Mouse (Mus musculus) liver, adult 2 months (tissue): ENCODE data around the gene Ntn5. TPM values are rescaled to one million over a fixed set of nuclear protein-coding genes. Genes with fewer than 3 reads are reported as not detected.
"Not testable (repeated sequence)": the region's sequence is repeated elsewhere in the genome, so short reads cannot be mapped to it uniquely, and the experiment has no call there.

Experiments used
- DNase-seq: peaks from one replicate; pipeline ENCODE4 v3.0.0-alpha.2; 2011; ENCODE audit warnings: low read depth, low spot score; ENCODE audit errors: extremely low read depth
- H3K27ac ChIP-seq: fragments of 200-500 bp; replicated peaks from 2 replicates; pipeline ENCODE4 v1.5.1; 2012; ENCODE audit warnings: low read depth, mild to moderate bottlenecking, control low read depth, inconsistent platforms, low read length; ENCODE audit not compliant: insufficient read depth
- H3K27me3 ChIP-seq: fragments of 200-500 bp; 2 replicates; pipeline ENCODE4 v1.6.1; 2012; ENCODE audit warnings: mild to moderate bottlenecking, moderate library complexity, low read length, inconsistent platforms; ENCODE audit not compliant: control insufficient read depth, insufficient read depth
- H3K36me3 ChIP-seq: fragments of 200-500 bp; 2 replicates; pipeline ENCODE4 v1.6.1; 2012; ENCODE audit warnings: low read length, inconsistent platforms; ENCODE audit not compliant: control insufficient read depth, insufficient read depth
- H3K4me1 ChIP-seq: fragments of 200-500 bp; 2 replicates; pipeline ENCODE4 v1.6.1; 2011; ENCODE audit warnings: low read length; ENCODE audit not compliant: control insufficient read depth, insufficient read depth
- H3K4me3 ChIP-seq: fragments of 200-500 bp; 2 replicates; pipeline ENCODE4 v1.5.1; 2011; ENCODE audit warnings: low read depth, mild to moderate bottlenecking, control low read depth, low read length, moderate library complexity; ENCODE audit not compliant: insufficient read depth
- H3K79me2 ChIP-seq: fragments of 200-500 bp; 2 replicates; pipeline ENCODE4 v1.6.1; 2012; ENCODE audit warnings: inconsistent platforms, mild to moderate bottlenecking, low read length, moderate library complexity; ENCODE audit not compliant: control insufficient read depth, insufficient read depth
- H3K9ac ChIP-seq: fragments of 200-500 bp; 2 replicates; pipeline ENCODE4 v1.6.1; 2012; ENCODE audit warnings: low read depth, mild to moderate bottlenecking, control low read depth, inconsistent platforms, low read length
- CTCF ChIP-seq: fragments of 200-500 bp; IDR thresholded peaks from 2 replicates; pipeline ENCODE4 v1.5.1; 2011; ENCODE audit warnings: low read depth, low read length, control low read depth
- POLR2A ChIP-seq: fragments of 200-500 bp; IDR thresholded peaks from 2 replicates; pipeline ENCODE4 v1.6.1; 2011; ENCODE audit warnings: low read length, control low read depth; ENCODE audit not compliant: insufficient read depth; ENCODE audit errors: extremely low read depth
- WGBS: fragments of 180-500 bp; shearing (Covaris S2); methylation state at CpG from one replicate; pipeline ENCODE4 v1.1.7; 2018; 5-methylcytosine and 5-hydroxymethylcytosine counted together
- polyA plus RNA-seq: library from polyadenylated mRNA; depleted of rRNA; stranded (reverse); fragments of >200 nt; gene quantifications from 2 replicates; pipeline ENCODE4 v1.2.3, GENCODE M21; 2012
- total RNA-seq: library from RNA; depleted of rRNA; stranded (reverse); fragments of >200 nt; gene quantifications from 2 replicates; pipeline ENCODE4 v1.2.3, GENCODE M21; 2014

Gene Ntn5
- total and polyA plus RNA-seq, 2 experiments: not detected

- TF ChIP-seq POLR2A: no peak
- TF ChIP-seq CTCF: no peak
- WGBS: 93% methylated on average over 4 of the region's 4 CpGs
- H3K9ac ChIP-seq: no peak overlapping the region
Observed at GRCm38 (mm10) chr7:45646671-45647070, 37.2 kb upstream of the Ntn5 start.

GRCm38 (mm10) chr7:45649351-45649750 is 34.5 kb upstream of the Ntn5 start:
- 67% methylated on average over 8 of the region's 8 CpGs for WGBS

More at GRCm38 (mm10) chr7:45646671-45647070, 37.2 kb upstream of the Ntn5 start:
- Histone ChIP-seq H3K4me1 (no peaks in the 10 kb centered on the region), H3K4me3 (no peak overlapping the region), H3K36me3 (no peaks in the 10 kb centered on the region), H3K27ac (no peak overlapping the region), H3K79me2 (no peaks in the 10 kb centered on the region), H3K27me3 (peaks cover 3% of the 10 kb centered on the region; the same call in 1 of the 2 replicates)
- DNase-seq: no peak

GRCm38 (mm10) chr7:45650484-45650883 is 33.3 kb upstream of the Ntn5 start:
- not testable (repeated sequence) for H3K4me3 ChIP-seq, H3K4me1 ChIP-seq, H3K79me2 ChIP-seq, H3K9ac ChIP-seq, H3K36me3 ChIP-seq, DNase-seq, H3K27ac ChIP-seq, H3K27me3 ChIP-seq
- WGBS: 94% methylated on average over 20 of the region's 20 CpGs

More at GRCm38 (mm10) chr7:45649351-45649750, 34.5 kb upstream of the Ntn5 start:
- no peak for DNase-seq
- Histone ChIP-seq H3K4me3 (no peak overlapping the region), H3K27ac (no peak overlapping the region), H3K36me3 (no peaks in the 10 kb centered on the region), H3K4me1 (peaks cover 1% of the 10 kb centered on the region), H3K79me2 (no peaks in the 10 kb centered on the region), H3K27me3 (no peaks in the 10 kb centered on the region), H3K9ac (no peak overlapping the region)
- TF ChIP-seq CTCF (no peak), POLR2A (no peak)

- 38% methylated on average over 17 of the region's 17 CpGs for WGBS
- no peaks in the 10 kb centered on the region for H3K79me2 ChIP-seq
- no peak for DNase-seq
Observed at GRCm38 (mm10) chr7:45654424-45655047, 29.3 kb upstream of the Ntn5 start.

GRCm38 (mm10) chr7:45660746-45661478 is 22.9 kb upstream of the Ntn5 start:
- no peak overlapping the region for H3K9ac ChIP-seq
- H3K36me3 ChIP-seq: no peaks in the 10 kb centered on the region
- 82% methylated on average over 11 of the region's 11 CpGs for WGBS
- no peaks in the 10 kb centered on the region for H3K4me1 ChIP-seq
- H3K27me3 ChIP-seq: no peaks in the 10 kb centered on the region
- H3K79me2 ChIP-seq: no peaks in the 10 kb centered on the region
- H3K27ac ChIP-seq: no peak overlapping the region
- TF ChIP-seq POLR2A (no peak), CTCF (no peak)
- no peak for DNase-seq
- no peak overlapping the region for H3K4me3 ChIP-seq

More at GRCm38 (mm10) chr7:45654424-45655047, 29.3 kb upstream of the Ntn5 start:
- TF ChIP-seq CTCF (no peak), POLR2A (no peak)
- Histone ChIP-seq H3K27ac (no peak overlapping the region), H3K4me1 (peaks cover 5% of the 10 kb centered on the region), H3K4me3 (no peak overlapping the region), H3K9ac (no peak overlapping the region), H3K27me3 (no peaks in the 10 kb centered on the region), H3K36me3 (no peaks in the 10 kb centered on the region)

GRCm38 (mm10) chr7:45661702-45662101 is 22.1 kb upstream of the Ntn5 start:
- H3K4me3 ChIP-seq, H3K27ac ChIP-seq, H3K27me3 ChIP-seq, H3K79me2 ChIP-seq, DNase-seq, H3K4me1 ChIP-seq, H3K36me3 ChIP-seq, H3K9ac ChIP-seq: not testable (repeated sequence)
- 95% methylated on average over 6 of the region's 6 CpGs for WGBS
